Mouse (Mus musculus): ENCODE data around the gene Acvrl1. TPM values are rescaled to one million over a fixed set of nuclear protein-coding genes. Genes with fewer than 3 reads are reported as not detected.

Acvrl1 gene
- polyA plus RNA-seq, 1 experiment from 2014 or later: 8.6 TPM

DNA sequence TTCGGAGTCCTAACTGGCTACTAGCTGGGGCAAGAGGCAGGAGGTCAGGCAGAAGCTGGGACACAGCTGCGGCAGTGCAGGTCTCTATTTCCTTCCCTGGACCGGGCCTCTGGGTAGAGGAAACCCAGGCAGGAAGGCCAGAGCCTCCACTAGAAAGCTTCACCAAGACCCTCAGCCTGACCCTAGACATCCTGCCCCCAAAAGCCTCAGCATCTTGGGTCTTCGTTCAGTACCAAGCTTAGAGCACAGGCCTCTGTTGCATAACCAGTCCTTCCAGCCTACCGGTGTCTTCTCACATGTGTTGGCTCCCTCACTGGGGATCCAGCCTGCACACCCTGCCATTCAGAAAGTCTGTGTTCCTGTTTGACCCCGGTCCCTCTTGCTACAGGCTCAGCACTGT lies 4.4 kb downstream of the Acvrl1 start:
- Histone ChIP-seq H3K36me3 (no peaks in the 10 kb centered on the region), H3K4me2 (no peak overlapping the region), H3K27me3 (peaks cover 40% of the 10 kb centered on the region), H3K9ac (no peak overlapping the region), H3K4me1 (replicated peaks) (peaks cover 36% of the 10 kb centered on the region), H3K9me3 (no peaks in the 10 kb centered on the region), H3K27ac (peak overlapping the region; percentile 40; the same call in 1 of the 2 replicates), H3K4me3 (no peak overlapping the region)
- 77% methylated on average over 6 of the region's 6 CpGs for WGBS
- no peak for ATAC-seq (ENCODE audit: low FRiP score)

- 22% methylated on average over 15 of the region's 15 CpGs for WGBS
- H3K4me1 ChIP-seq (replicated peaks): peaks cover 29% of the 10 kb centered on the region
- no peak for ATAC-seq (ENCODE audit: low FRiP score)
- no peak overlapping the region for H3K4me2 ChIP-seq
- H3K9me3 ChIP-seq: no peaks in the 10 kb centered on the region
- 0 out of 2 replicates have a peak overlapping the region, but pooled peaks have one; percentile 18 for H3K27ac ChIP-seq
- H3K36me3 ChIP-seq: no peaks in the 10 kb centered on the region
- H3K9ac ChIP-seq: no peak overlapping the region
- peaks cover 31% of the 10 kb centered on the region for H3K27me3 ChIP-seq
- peak overlapping the region; percentile 13; the same call in 1 of the 2 replicates for H3K4me3 ChIP-seq
Measured at GRCm38 (mm10) chr15:101133993-101134704, 5.8 kb downstream of the Acvrl1 start.

GRCm38 (mm10) chr15:101135405-101135804 lies 7.1 kb downstream of the Acvrl1 start:
- peak overlapping the region; percentile 7; the same call in 1 of the 2 replicates for H3K4me3 ChIP-seq
- peaks cover 41% of the 10 kb centered on the region for H3K4me1 ChIP-seq (replicated peaks)
- H3K4me2 ChIP-seq: peak overlapping the region; percentile 30
- H3K27me3 ChIP-seq: peaks cover 18% of the 10 kb centered on the region
- no peaks in the 10 kb centered on the region for H3K36me3 ChIP-seq
- WGBS: 63% methylated on average over 8 of the region's 8 CpGs
- no peaks in the 10 kb centered on the region for H3K9me3 ChIP-seq
- no peak for ATAC-seq (ENCODE audit: low FRiP score)
- no peak overlapping the region for H3K9ac ChIP-seq
- no peak overlapping the region for H3K27ac ChIP-seq

GRCm38 (mm10) chr15:101137455-101137854 lies 9.1 kb downstream of the Acvrl1 start:
- Histone ChIP-seq H3K4me2 (no peak overlapping the region), H3K9me3 (no peaks in the 10 kb centered on the region), H3K27me3 (peaks cover 11% of the 10 kb centered on the region; the same call in 1 of the 2 replicates), H3K4me3 (no peak overlapping the region), H3K27ac (no peak overlapping the region), H3K36me3 (no peaks in the 10 kb centered on the region), H3K4me1 (replicated peaks) (peaks cover 33% of the 10 kb centered on the region), H3K9ac (no peak overlapping the region)
- WGBS: 73% methylated on average over 11 of the region's 11 CpGs
- ATAC-seq (ENCODE audit: low FRiP score): no peak

DNA sequence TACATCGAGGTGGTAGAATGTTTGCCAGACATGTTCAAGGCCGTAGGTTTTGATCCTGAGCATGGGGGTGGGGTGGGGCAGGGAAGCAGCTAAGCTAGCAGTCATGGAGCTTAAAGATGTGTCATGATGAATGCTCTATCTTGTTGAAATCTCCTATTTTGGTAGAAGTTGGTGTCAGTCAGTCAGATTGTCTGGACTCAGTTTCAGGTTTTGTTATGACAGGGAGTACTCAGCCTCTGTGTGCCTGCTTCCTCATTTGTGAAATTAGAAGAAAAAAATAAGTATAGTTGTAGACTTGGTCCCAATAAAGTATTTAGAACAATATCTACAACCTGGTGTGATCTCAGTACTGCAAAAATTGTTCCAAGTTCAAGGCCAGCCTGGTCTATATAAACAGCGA lies 10.4 kb downstream of the Acvrl1 start:
- Histone ChIP-seq H3K4me2 (no peak overlapping the region), H3K4me1 (replicated peaks) (peaks cover 40% of the 10 kb centered on the region), H3K27me3 (0 out of 2 replicates have a peak, but pooled peaks cover 19% of the 10 kb centered on the region), H3K27ac (no peak overlapping the region), H3K4me3 (no peak overlapping the region), H3K9ac (no peak overlapping the region), H3K36me3 (no peaks in the 10 kb centered on the region), H3K9me3 (no peaks in the 10 kb centered on the region)
- 89% methylated on average over 3 of the region's 3 CpGs for WGBS
- ATAC-seq (ENCODE audit: low FRiP score): no peak

DNA sequence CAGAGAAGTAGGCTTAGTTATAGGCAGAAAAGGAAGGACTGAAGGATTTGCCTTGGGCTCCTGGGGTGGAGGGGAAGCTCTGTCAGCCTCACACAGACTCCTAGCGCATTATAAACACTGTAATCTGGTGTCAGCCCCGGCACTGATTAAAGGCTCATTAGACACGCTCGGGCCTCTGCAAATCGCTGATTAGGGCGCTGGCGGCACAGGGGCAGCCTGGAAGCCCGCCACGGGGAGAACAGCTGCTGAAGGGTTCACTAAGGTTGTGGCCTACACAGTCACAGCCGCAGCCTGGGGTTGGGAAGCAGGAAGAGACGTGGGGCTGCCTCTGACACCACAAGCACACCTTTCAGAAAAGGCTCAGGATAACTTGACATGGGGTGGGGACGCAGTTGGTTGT lies 11.6 kb downstream of the Acvrl1 start:
- Histone ChIP-seq H3K4me2 (no peak overlapping the region), H3K9me3 (no peaks in the 10 kb centered on the region), H3K4me1 (replicated peaks) (peaks cover 33% of the 10 kb centered on the region), H3K36me3 (no peaks in the 10 kb centered on the region), H3K4me3 (no peak overlapping the region), H3K9ac (no peak overlapping the region; the same call in 1 of the 2 replicates), H3K27ac (peak overlapping the region; percentile 76), H3K27me3 (0 out of 2 replicates have a peak, but pooled peaks cover 19% of the 10 kb centered on the region)
- ATAC-seq (ENCODE audit: low FRiP score): peak; percentile 26; the same call in 1 of the 2 replicates
- WGBS: 10% methylated on average over 12 of the region's 12 CpGs

GRCm38 (mm10) chr15:101140587-101140986 lies 12.3 kb downstream of the Acvrl1 start:
- no peaks in the 10 kb centered on the region for H3K36me3 ChIP-seq
- WGBS: 64% methylated on average over 6 of the region's 6 CpGs
- H3K4me1 ChIP-seq (replicated peaks): peaks cover 39% of the 10 kb centered on the region
- H3K4me2 ChIP-seq: no peak overlapping the region
- H3K9me3 ChIP-seq: no peaks in the 10 kb centered on the region
- no peak overlapping the region for H3K4me3 ChIP-seq
- H3K27me3 ChIP-seq: 0 out of 2 replicates have a peak, but pooled peaks cover 16% of the 10 kb centered on the region
- no peak for ATAC-seq (ENCODE audit: low FRiP score)
- H3K27ac ChIP-seq: peak overlapping the region; percentile 76; the same call in 1 of the 2 replicates
- no peak overlapping the region for H3K9ac ChIP-seq

- H3K27ac ChIP-seq: no peak overlapping the region
- H3K9ac ChIP-seq: no peak overlapping the region
- H3K4me3 ChIP-seq: no peak overlapping the region
- 5% methylated on average over 11 of the region's 14 CpGs for WGBS
- ATAC-seq (ENCODE audit: low FRiP score): peak; percentile 23; the same call in 1 of the 2 replicates
- H3K36me3 ChIP-seq: no peaks in the 10 kb centered on the region
- peaks cover 44% of the 10 kb centered on the region for H3K4me1 ChIP-seq (replicated peaks)
- H3K27me3 ChIP-seq: 0 out of 2 replicates have a peak, but pooled peaks cover 16% of the 10 kb centered on the region
- H3K9me3 ChIP-seq: no peaks in the 10 kb centered on the region
- H3K4me2 ChIP-seq: no peak overlapping the region
Measured at GRCm38 (mm10) chr15:101141061-101141541, 12.8 kb downstream of the Acvrl1 start.

GRCm38 (mm10) chr15:101142672-101143071 lies 14.3 kb downstream of the Acvrl1 start:
- WGBS: 55% methylated on average over 8 of the region's 8 CpGs

DNA sequence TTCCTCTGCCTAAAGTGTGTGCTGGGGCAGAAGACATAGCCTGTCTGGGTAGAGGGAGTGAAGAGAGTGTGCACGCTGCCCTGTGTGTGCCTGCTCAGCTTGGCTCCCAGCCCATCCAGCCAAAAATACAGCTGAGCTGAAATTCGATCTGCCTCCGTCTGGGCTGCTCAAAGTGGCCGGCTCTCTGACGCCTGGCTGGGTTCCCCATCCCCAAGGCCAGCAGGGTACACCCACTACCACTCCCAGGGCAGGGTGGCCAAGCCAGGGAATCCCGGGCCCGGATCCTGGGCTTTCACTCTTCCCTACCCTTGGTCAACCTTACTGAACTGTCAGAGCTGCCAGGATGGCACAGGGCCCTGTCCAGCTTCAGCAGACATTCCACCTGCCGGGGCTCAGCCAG lies 15.2 kb downstream of the Acvrl1 start:
- H3K27ac ChIP-seq: no peak overlapping the region
- H3K4me3 ChIP-seq: no peak overlapping the region
- H3K4me1 ChIP-seq (replicated peaks): peaks cover 57% of the 10 kb centered on the region
- no peak overlapping the region for H3K9ac ChIP-seq
- H3K36me3 ChIP-seq: no peaks in the 10 kb centered on the region
- H3K9me3 ChIP-seq: no peaks in the 10 kb centered on the region
- H3K4me2 ChIP-seq: no peak overlapping the region
- 20% methylated on average over 8 of the region's 8 CpGs for WGBS
- H3K27me3 ChIP-seq: 0 out of 2 replicates have a peak, but pooled peaks cover 18% of the 10 kb centered on the region
- ATAC-seq (ENCODE audit: low FRiP score): no peak

More at GRCm38 (mm10) chr15:101142672-101143071, 14.3 kb downstream of the Acvrl1 start:
- Histone ChIP-seq H3K27ac (no peak overlapping the region), H3K9ac (no peak overlapping the region), H3K27me3 (0 out of 2 replicates have a peak, but pooled peaks cover 23% of the 10 kb centered on the region), H3K9me3 (no peaks in the 10 kb centered on the region), H3K4me3 (no peak overlapping the region), H3K4me2 (no peak overlapping the region), H3K36me3 (no peaks in the 10 kb centered on the region), H3K4me1 (replicated peaks) (peaks cover 54% of the 10 kb centered on the region)
- no peak for ATAC-seq (ENCODE audit: low FRiP score)

DNA sequence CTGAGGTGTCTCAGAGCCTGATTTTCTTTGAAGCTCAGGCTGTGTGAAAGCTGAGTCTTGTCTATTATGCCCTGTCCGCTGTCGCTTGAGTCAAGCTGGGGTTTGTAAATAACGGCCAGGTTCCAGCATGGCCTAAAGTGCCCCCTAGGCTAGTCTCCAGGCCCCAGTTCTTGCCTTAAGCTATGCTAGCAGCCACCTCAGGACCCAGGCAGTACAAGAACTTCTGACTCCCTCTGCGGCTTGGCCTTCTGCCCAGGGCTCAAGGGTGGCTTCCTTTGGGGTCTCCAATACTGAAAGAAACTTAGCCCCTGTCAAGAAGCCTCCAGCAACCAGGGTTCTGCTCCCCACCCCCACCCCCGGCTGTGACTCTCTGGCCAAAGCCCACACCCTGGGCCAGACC lies 15.9 kb downstream of the Acvrl1 start:
- H3K4me3 ChIP-seq: no peak overlapping the region
- H3K9ac ChIP-seq: no peak overlapping the region
- H3K36me3 ChIP-seq: no peaks in the 10 kb centered on the region
- 0 out of 2 replicates have a peak, but pooled peaks cover 18% of the 10 kb centered on the region for H3K27me3 ChIP-seq
- peaks cover 55% of the 10 kb centered on the region for H3K4me1 ChIP-seq (replicated peaks)
- no peaks in the 10 kb centered on the region for H3K9me3 ChIP-seq
- H3K4me2 ChIP-seq: no peak overlapping the region
- no peak overlapping the region for H3K27ac ChIP-seq
- ATAC-seq (ENCODE audit: low FRiP score): no peak
- WGBS: 91% methylated on average over 5 of the region's 5 CpGs

DNA sequence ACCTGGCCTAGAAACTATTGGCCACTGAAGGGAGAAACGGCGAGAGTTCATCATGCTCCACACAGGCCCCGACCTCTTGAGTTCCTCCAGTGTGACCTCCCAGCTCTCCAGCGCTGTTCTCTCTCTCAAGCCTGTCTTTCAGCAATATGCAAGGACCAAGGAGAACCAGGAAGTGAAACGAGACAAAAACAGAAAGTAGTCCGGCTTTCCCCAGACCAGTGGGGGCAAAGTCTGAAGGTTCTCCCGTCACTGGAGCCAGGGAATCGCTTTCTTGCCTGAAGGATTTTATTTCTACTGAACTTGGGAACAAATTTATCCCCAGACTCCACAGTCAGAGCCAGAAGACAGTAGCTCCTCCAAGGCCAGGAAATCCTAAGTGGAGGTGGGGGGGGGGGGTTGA lies 16.5 kb downstream of the Acvrl1 start:
- Histone ChIP-seq H3K9me3 (no peaks in the 10 kb centered on the region), H3K4me2 (no peak overlapping the region), H3K9ac (no peak overlapping the region), H3K27ac (no peak overlapping the region), H3K36me3 (no peaks in the 10 kb centered on the region), H3K4me1 (replicated peaks) (peaks cover 49% of the 10 kb centered on the region), H3K4me3 (no peak overlapping the region), H3K27me3 (0 out of 2 replicates have a peak, but pooled peaks cover 18% of the 10 kb centered on the region)
- WGBS: 87% methylated on average over 8 of the region's 8 CpGs
- ATAC-seq (ENCODE audit: low FRiP score): no peak
